Mouse (Mus musculus) kidney, embryonic 16.5 days (tissue): ENCODE data around the gene Irgq. TPM values are rescaled to one million over a fixed set of nuclear protein-coding genes. Genes with fewer than 3 reads are reported as not detected.

Experiments used
- ATAC-seq: fragments of 200-750 bp; cut with Nextera tagmentation; 2 replicates; pipeline ENCODE4 v1.8.0; 2017; ENCODE audit warnings: moderate TSS enrichment; ENCODE audit not compliant: low FRiP score, low TSS enrichment
- H3K27ac ChIP-seq: fragments of 300-500 bp; sonication (generic); 2 replicates; pipeline ENCODE4 v1.5.1; 2014; ENCODE audit warnings: low read length
- H3K27me3 ChIP-seq: fragments of 300-500 bp; sonication (generic); 2 replicates; pipeline ENCODE4 v1.6.1; 2014; ENCODE audit warnings: low read length, control low read depth, mixed read lengths; ENCODE audit not compliant: insufficient read depth
- H3K36me3 ChIP-seq: fragments of 300-500 bp; sonication (generic); 2 replicates; pipeline ENCODE4 v1.6.1; 2014; ENCODE audit warnings: low read length, control low read depth, mixed read lengths; ENCODE audit not compliant: insufficient read depth
- H3K4me1 ChIP-seq: fragments of 300-500 bp; sonication (generic); 2 replicates; pipeline ENCODE4 v1.6.1; 2014; ENCODE audit warnings: low read length, control low read depth, mixed read lengths; ENCODE audit not compliant: insufficient read depth
- H3K4me2 ChIP-seq: fragments of 300-500 bp; sonication (generic); replicated peaks from 2 replicates; pipeline ENCODE4 v1.6.1; 2014; ENCODE audit warnings: low read depth, low read length
- H3K4me3 ChIP-seq: fragments of 300-500 bp; sonication (generic); 2 replicates; pipeline ENCODE4 v1.5.1; 2014; ENCODE audit warnings: mild to moderate bottlenecking, low read length
- H3K9ac ChIP-seq: fragments of 300-500 bp; sonication (generic); replicated peaks from 2 replicates; pipeline ENCODE4 v1.6.1; 2014; ENCODE audit warnings: low read length
- H3K9me3 ChIP-seq: fragments of 300-500 bp; sonication (generic); 2 replicates; pipeline ENCODE4 v1.6.1; 2016; ENCODE audit warnings: low read length, control low read depth
- WGBS: fragments of 180-500 bp; shearing (Covaris S2); extraction: QIAGEN DNeasy Blood & Tissue Kit; methylation state at CpG from one replicate; pipeline ENCODE4 v1.1.7; 2014; 5-methylcytosine and 5-hydroxymethylcytosine counted together
- polyA plus RNA-seq: library from polyadenylated mRNA; unstranded; fragments of >200 nt; fragmentation: Nextera tagmentation; extraction: Ambion mirVana; gene quantifications from 2 replicates; pipeline ENCODE4 v1.2.1, GENCODE M21; 2015

The Irgq gene
- polyA plus RNA-seq, 1 experiment from 2014 or later = 7.8 TPM

DNA sequence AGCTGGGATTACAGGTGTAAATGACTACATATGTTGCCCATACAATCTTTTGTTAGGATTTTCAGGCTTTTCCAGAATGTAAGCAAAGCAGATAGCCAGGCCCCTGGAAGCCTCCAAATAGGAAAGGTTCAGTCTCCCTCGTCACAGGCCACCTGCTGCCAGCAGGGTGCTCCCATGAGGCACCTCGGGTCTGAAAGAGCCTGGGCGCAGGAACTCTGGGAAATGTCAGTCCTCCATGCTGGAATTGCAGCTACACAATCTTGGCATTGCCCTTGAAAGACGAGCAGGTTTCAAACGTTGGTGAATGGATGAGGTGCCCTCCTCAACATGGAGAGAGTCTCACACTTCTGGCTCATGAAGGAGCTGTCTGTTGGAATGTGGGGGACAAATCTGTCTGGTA lies 7.7 kb downstream of the Irgq start:
- no peak overlapping the region for H3K9ac ChIP-seq
- WGBS = 39% methylated on average over 5 of the region's 5 CpGs
- H3K4me2 ChIP-seq = no peak overlapping the region

DNA sequence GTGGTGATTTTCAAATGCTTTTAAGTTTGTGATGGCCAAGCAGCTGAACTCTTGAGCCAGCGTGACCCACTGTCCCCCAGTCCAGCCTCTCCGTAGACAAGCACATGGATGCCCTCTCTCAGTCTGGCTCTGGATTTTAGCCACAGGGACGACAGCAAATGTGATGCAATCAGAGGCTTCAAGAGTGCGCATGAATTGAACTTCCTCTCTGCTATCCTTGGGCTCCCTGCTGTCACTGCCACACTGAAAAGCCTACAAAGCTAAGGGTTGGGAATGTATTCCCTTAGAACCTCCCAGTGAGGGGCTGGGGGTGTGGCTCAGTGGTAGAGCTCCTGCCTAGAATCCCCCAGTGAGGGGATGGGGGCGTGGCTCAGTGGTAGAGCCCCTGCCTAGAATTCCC lies 8.2 kb downstream of the Irgq start:
- ATAC-seq = no peak
- Histone ChIP-seq H3K9ac (no peak overlapping the region), H3K4me3 (no peak overlapping the region), H3K9me3 (peaks cover 3% of the 10 kb centered on the region; the same call in 1 of the 2 replicates), H3K36me3 (peaks cover 15% of the 10 kb centered on the region), H3K27ac (no peak overlapping the region), H3K4me2 (no peak overlapping the region), H3K27me3 (no peaks in the 10 kb centered on the region), H3K4me1 (peaks cover 24% of the 10 kb centered on the region)
- 82% methylated on average over 5 of the region's 5 CpGs for WGBS

More for the DNA sequence above, 7.7 kb downstream of the Irgq start:
- Histone ChIP-seq H3K9me3 (peaks cover 3% of the 10 kb centered on the region; the same call in 1 of the 2 replicates), H3K27me3 (no peaks in the 10 kb centered on the region), H3K27ac (no peak overlapping the region), H3K36me3 (peaks cover 21% of the 10 kb centered on the region), H3K4me3 (no peak overlapping the region), H3K4me1 (peaks cover 27% of the 10 kb centered on the region)
- no peak for ATAC-seq

DNA sequence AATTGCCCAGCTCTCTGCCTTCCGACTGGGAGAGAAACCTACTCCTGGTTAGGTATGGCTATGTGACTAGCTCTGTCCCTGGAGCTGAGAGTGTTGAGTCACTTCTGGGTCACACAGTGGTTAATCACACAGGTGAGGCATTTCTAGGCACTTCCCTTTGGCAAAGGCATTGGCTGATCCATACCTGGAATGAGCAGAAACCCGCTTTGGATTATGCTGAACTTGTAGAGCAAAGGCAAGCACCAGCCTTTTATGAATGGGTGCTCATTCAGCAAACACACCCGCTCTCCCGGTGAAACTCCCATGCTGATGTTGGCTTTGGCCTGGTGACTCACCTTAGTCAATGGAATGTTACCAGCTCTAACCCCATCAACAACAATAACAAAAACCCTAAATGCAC lies 9.2 kb downstream of the Irgq start:
- no peak for ATAC-seq
- H3K4me1 ChIP-seq = peaks cover 20% of the 10 kb centered on the region
- no peak overlapping the region for H3K9ac ChIP-seq
- H3K9me3 ChIP-seq = peaks cover 3% of the 10 kb centered on the region
- H3K36me3 ChIP-seq = peaks cover 10% of the 10 kb centered on the region
- H3K4me2 ChIP-seq = no peak overlapping the region
- WGBS = 97% methylated on average over 4 of the region's 4 CpGs
- no peak overlapping the region for H3K4me3 ChIP-seq
- no peak overlapping the region for H3K27ac ChIP-seq
- no peaks in the 10 kb centered on the region for H3K27me3 ChIP-seq

GRCm38 (mm10) chr7:24544506-24544905 lies 14.0 kb downstream of the Irgq start:
- H3K9ac ChIP-seq = no peak overlapping the region
- no peaks in the 10 kb centered on the region; the same call in 1 of the 2 replicates for H3K9me3 ChIP-seq
- no peak overlapping the region for H3K4me2 ChIP-seq
- peaks cover 6% of the 10 kb centered on the region for H3K36me3 ChIP-seq
- ATAC-seq = no peak
- H3K27ac ChIP-seq = no peak overlapping the region
- no peaks in the 10 kb centered on the region for H3K27me3 ChIP-seq
- peaks cover 14% of the 10 kb centered on the region for H3K4me1 ChIP-seq
- WGBS = 90% methylated on average over 2 of the region's 2 CpGs
- H3K4me3 ChIP-seq = no peak overlapping the region

DNA sequence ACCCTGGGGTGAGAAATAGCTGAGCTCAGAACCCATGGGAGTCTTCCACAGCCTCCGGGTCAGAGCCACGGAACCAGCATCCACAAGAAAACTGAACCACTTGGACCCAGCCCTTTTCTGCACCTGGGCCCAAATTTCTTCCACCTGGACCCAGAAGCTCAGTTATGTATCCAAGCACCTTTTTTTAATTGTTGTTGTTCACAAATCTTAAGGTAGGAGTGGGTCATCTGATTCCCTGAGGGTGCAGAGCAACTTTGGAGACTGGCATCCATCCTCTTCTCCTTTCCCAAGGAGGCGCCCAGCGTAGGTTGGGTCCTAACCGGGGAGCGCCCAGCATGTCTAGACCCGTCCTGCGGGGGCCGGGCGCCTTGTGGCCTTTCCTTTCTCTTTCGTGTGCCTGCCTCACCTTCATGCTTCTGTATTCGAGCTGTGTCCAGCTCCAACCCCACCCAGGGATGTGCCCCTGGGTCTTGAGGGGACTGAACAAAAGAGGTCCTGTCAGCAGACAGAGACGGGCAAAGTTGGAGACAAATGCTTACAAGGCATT lies 15.7 kb downstream of the Irgq start, which contains the start of the genes Pinlyp and Xrcc1:
Gene Pinlyp (minus strand): TSS at position 51 of the 547 bp plus-strand sequence.
Gene Xrcc1 (plus strand): TSS at position 222 of the 547 bp plus-strand sequence.
- Histone ChIP-seq H3K9me3 (no peaks in the 10 kb centered on the region; the same call in 1 of the 2 replicates), H3K4me2 (peak within 1 kb of the TSS; percentile 73), H3K9ac (peak within 1 kb of the TSS; percentile 92), H3K4me1 (peaks cover 14% of the 10 kb centered on the region), H3K27ac (peak within 1 kb of the TSS; percentile 95), H3K4me3 (peak within 1 kb of the TSS; percentile 93), H3K36me3 (peaks cover 20% of the 10 kb centered on the region), H3K27me3 (no peaks in the 10 kb centered on the region)
- ATAC-seq = peak; percentile 9; the same call in 1 of the 2 replicates
- 20% methylated on average over 13 of the region's 13 CpGs for WGBS

DNA sequence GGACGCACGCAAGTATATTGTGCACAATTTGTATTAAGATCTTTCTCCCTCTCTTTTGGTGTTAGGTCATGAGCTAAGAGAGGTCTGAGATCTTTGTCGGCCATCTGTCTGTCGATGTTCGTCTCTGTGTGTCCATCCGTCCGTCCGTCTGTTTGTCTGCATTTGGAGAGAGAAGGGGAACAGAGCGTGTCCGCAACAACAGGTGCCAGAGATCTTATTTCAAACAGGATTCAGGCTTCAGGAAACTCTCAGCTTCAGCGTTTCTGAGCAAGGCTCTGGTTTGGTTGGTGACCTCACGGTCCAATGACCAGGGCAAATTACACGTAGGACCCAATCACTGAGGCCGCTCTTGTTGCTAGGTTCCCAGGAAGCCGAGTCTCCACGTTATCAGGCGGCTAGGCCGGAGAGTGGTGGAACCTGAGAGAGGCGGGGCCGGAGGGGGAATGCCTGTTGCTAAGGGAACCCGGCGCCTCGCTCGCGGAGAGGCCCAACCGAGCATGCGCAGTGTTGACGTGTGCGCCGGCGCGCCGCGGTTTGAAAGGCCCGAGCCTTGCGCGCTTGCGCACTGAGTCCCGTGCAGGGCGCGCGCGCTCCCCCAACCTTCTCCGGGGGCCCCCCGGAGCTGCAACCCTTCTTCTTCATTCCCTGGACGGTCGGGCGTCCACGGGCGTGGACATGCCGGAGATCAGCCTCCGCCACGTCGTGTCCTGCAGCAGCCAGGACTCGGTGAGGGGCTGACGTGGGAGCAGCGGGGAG lies 16.3 kb downstream of the Irgq start:
- WGBS = under 1% methylated on average over 57 of the region's 57 CpGs

GRCm38 (mm10) chr7:24547534-24548036 lies 17.1 kb downstream of the Irgq start:
- H3K9ac ChIP-seq = peak overlapping the region; percentile 92
- 21% methylated on average over 13 of the region's 13 CpGs for whole genome bisulfite sequencing
- H3K4me3 ChIP-seq = peak overlapping the region; percentile 93
- peaks cover 27% of the 10 kb centered on the region for H3K36me3 ChIP-seq
- H3K4me1 ChIP-seq = peaks cover 14% of the 10 kb centered on the region
- no peaks in the 10 kb centered on the region; the same call in 1 of the 2 replicates for H3K9me3 ChIP-seq
- ATAC-seq = peak; percentile 0; the same call in 1 of the 2 replicates
- H3K4me2 ChIP-seq = peak overlapping the region; percentile 73
- no peaks in the 10 kb centered on the region for H3K27me3 ChIP-seq
- H3K27ac ChIP-seq = peak overlapping the region; percentile 79

More for the DNA sequence above, 16.3 kb downstream of the Irgq start:
- H3K9ac ChIP-seq = peak overlapping the region; percentile 92
- H3K27me3 ChIP-seq = no peaks in the 10 kb centered on the region
- H3K9me3 ChIP-seq = no peaks in the 10 kb centered on the region; the same call in 1 of the 2 replicates
- peaks cover 14% of the 10 kb centered on the region for H3K4me1 ChIP-seq
- peak overlapping the region; percentile 95 for H3K27ac ChIP-seq
- peak overlapping the region; percentile 73 for H3K4me2 ChIP-seq
- H3K4me3 ChIP-seq = peak overlapping the region; percentile 93
- ATAC-seq = peak; percentile 99
- peaks cover 20% of the 10 kb centered on the region for H3K36me3 ChIP-seq

GRCm38 (mm10) chr7:24551985-24552759 lies 21.7 kb downstream of the Irgq start:
- H3K36me3 ChIP-seq = peaks cover 54% of the 10 kb centered on the region

GRCm38 (mm10) chr7:24555786-24556185 lies 25.3 kb downstream of the Irgq start:
- no peak overlapping the region for H3K27ac ChIP-seq

More at GRCm38 (mm10) chr7:24551985-24552759, 21.7 kb downstream of the Irgq start:
- H3K27ac ChIP-seq = no peak overlapping the region
- no peak for ATAC-seq
- no peak overlapping the region for H3K4me2 ChIP-seq
- H3K9ac ChIP-seq = no peak overlapping the region
- no peak overlapping the region for H3K4me3 ChIP-seq
- no peaks in the 10 kb centered on the region for H3K9me3 ChIP-seq
- H3K4me1 ChIP-seq = peaks cover 6% of the 10 kb centered on the region
- no peaks in the 10 kb centered on the region for H3K27me3 ChIP-seq
- 71% methylated on average over 12 of the region's 12 CpGs for WGBS

More at GRCm38 (mm10) chr7:24555786-24556185, 25.3 kb downstream of the Irgq start:
- Histone ChIP-seq H3K27me3 (no peaks in the 10 kb centered on the region), H3K4me1 (no peaks in the 10 kb centered on the region), H3K9me3 (no peaks in the 10 kb centered on the region), H3K9ac (no peak overlapping the region), H3K36me3 (peaks cover 46% of the 10 kb centered on the region), H3K4me3 (no peak overlapping the region), H3K4me2 (no peak overlapping the region)
- ATAC-seq = no peak
- WGBS = 70% methylated on average over 10 of the region's 10 CpGs
